Mouse (Mus musculus) bone marrow, adult 2 months (tissue): ENCODE measurements around the gene Edf1.

Experiments
- CTCF ChIP-seq: fragments of 200-500 bp; IDR thresholded peaks from 2 replicates; pipeline ENCODE4 v1.5.1; 2011; ENCODE audit warnings: low read length, control low read depth; ENCODE audit not compliant: control insufficient read depth, insufficient read depth
- POLR2A ChIP-seq: fragments of 200-500 bp; IDR thresholded peaks from 2 replicates; pipeline ENCODE4 v1.6.1; 2011; ENCODE audit warnings: low read depth, mild to moderate bottlenecking, control low read depth, low read length, borderline replicate concordance; ENCODE audit not compliant: control insufficient read depth

GRCm38 (mm10) chr2:25549021-25549991 is 8.3 kb upstream of the Edf1 start:
- TF ChIP-seq POLR2A (no peak), CTCF (no peak)
